Mouse (Mus musculus): ENCODE measurements around the gene Rgs17. TPM values are rescaled to one million over a fixed set of nuclear protein-coding genes. Genes with fewer than 3 reads are reported as not detected.

Gene Rgs17
- total and polyA plus RNA-seq, 2 experiments from 2014 or later: 34.5 to 35.7 TPM

DNA sequence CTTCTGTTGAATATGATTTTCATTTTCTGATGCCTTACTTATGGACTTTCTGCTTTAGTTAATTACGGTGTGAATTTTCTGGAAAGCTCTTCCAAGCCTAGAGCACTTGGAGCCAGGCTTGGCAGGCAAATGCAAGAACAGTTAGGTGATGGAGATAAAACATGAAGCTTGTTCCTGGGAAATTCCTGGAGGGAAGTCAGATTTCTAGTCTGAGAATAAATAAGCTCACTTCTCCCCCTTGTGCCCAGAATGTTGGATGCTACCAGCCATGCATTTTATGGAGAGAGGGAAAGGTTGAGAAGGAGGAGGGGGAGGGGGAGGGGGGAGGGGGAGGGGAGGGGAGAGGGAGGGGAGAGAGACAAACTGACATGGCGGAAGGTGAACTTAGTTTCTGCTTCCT is 17.8 kb downstream of the Rgs17 start:
- 75% methylated on average over 2 of the region's 2 CpGs for WGBS
- Histone ChIP-seq H3K4me2 (ENCODE audit: low read depth) (no peak overlapping the region), H3K27me3 (ENCODE audit: insufficient read depth, low read length) (no peaks in the 10 kb centered on the region), H3K4me3 (ENCODE audit: low read depth, low read length) (no peak overlapping the region), H3K4me1 (ENCODE audit: insufficient read depth) (no peaks in the 10 kb centered on the region), H3K36me3 (ENCODE audit: insufficient read depth) (no peaks in the 10 kb centered on the region), H3K27ac (ENCODE audit: low read depth, low read length) (no peak overlapping the region), H3K9ac (no peak overlapping the region), H3K9me3 (ENCODE audit: low read length) (no peaks in the 10 kb centered on the region)
- 0 out of 2 replicates have a peak, but pooled peaks have one; percentile 11 for TF ChIP-seq CTCF (IDR thresholded peaks at IDR 0.05; ENCODE audit: low read depth)
- DNase-seq (peak; percentile 59), ATAC-seq (peak; percentile 60; the same call in 1 of the 2 replicates)

GRCm38 (mm10) chr10:5901777-5902176 is 20.4 kb downstream of the Rgs17 start:
- Histone ChIP-seq H3K9ac (no peak overlapping the region), H3K4me3 (ENCODE audit: low read depth, low read length) (no peak overlapping the region), H3K36me3 (ENCODE audit: insufficient read depth) (no peaks in the 10 kb centered on the region), H3K4me1 (ENCODE audit: insufficient read depth) (no peaks in the 10 kb centered on the region), H3K9me3 (ENCODE audit: low read length) (no peaks in the 10 kb centered on the region), H3K27me3 (ENCODE audit: insufficient read depth, low read length) (no peaks in the 10 kb centered on the region), H3K4me2 (ENCODE audit: low read depth) (no peak overlapping the region), H3K27ac (ENCODE audit: low read depth, low read length) (no peak overlapping the region)
- no peak for ATAC-seq
- WGBS: 71% methylated on average over 4 of the region's 4 CpGs
- DNase-seq: no peak
- TF ChIP-seq CTCF (IDR thresholded peaks at IDR 0.05; ENCODE audit: low read depth): no peak

DNA sequence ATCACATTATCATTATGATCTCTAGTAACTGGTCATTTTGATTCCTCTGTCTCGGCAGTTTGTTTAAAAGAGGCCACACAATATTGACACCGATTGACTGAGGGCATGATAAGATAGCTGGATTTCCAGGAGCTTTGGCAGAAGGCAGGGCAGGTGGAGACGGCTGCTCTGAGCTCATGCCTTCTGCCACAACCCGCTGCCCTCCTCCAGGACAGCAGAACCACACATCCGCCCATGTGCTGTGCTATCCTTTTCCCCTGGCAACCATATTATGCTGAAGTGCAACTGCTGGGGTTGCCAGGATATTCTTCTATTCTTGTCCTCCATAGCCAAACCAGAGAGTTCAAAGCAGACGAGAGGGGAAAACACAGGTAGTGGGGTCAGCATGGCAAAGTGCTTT is 21.5 kb downstream of the Rgs17 start:
- ATAC-seq: no peak
- no peak overlapping the region for H3K9ac ChIP-seq
- no peak overlapping the region for H3K4me3 ChIP-seq (ENCODE audit: low read depth, low read length)
- H3K27ac ChIP-seq (ENCODE audit: low read depth, low read length): no peak overlapping the region
- TF ChIP-seq CTCF (IDR thresholded peaks at IDR 0.05; ENCODE audit: low read depth): no peak
- H3K4me1 ChIP-seq (ENCODE audit: insufficient read depth): no peaks in the 10 kb centered on the region
- no peaks in the 10 kb centered on the region for H3K27me3 ChIP-seq (ENCODE audit: insufficient read depth, low read length)
- no peak for DNase-seq
- no peaks in the 10 kb centered on the region for H3K9me3 ChIP-seq (ENCODE audit: low read length)
- no peaks in the 10 kb centered on the region for H3K36me3 ChIP-seq (ENCODE audit: insufficient read depth)
- 76% methylated on average over 6 of the region's 6 CpGs for WGBS
- H3K4me2 ChIP-seq (ENCODE audit: low read depth): no peak overlapping the region

- DNase-seq: no peak
- Histone ChIP-seq H3K4me1 (ENCODE audit: insufficient read depth) (no peaks in the 10 kb centered on the region), H3K27me3 (ENCODE audit: insufficient read depth, low read length) (no peaks in the 10 kb centered on the region), H3K36me3 (ENCODE audit: insufficient read depth) (no peaks in the 10 kb centered on the region), H3K9me3 (ENCODE audit: low read length) (no peaks in the 10 kb centered on the region), H3K4me3 (ENCODE audit: low read depth, low read length) (no peak overlapping the region), H3K27ac (ENCODE audit: low read depth, low read length) (no peak overlapping the region; the same call in 1 of the 2 replicates), H3K9ac (no peak overlapping the region), H3K4me2 (ENCODE audit: low read depth) (no peak overlapping the region)
- WGBS: 50% methylated on average over 3 of the region's 3 CpGs
- no peak for TF ChIP-seq CTCF (IDR thresholded peaks at IDR 0.05; ENCODE audit: low read depth)
- ATAC-seq: no peak
These were observed 45.1 kb downstream of the Rgs17 start for GRCm38 (mm10) chr10:5877106-5877505.

- Histone ChIP-seq H3K27ac (ENCODE audit: low read depth, low read length) (no peak overlapping the region), H3K27me3 (ENCODE audit: insufficient read depth, low read length) (no peaks in the 10 kb centered on the region), H3K9ac (no peak overlapping the region), H3K9me3 (ENCODE audit: low read length) (no peaks in the 10 kb centered on the region), H3K36me3 (ENCODE audit: insufficient read depth) (no peaks in the 10 kb centered on the region), H3K4me1 (ENCODE audit: insufficient read depth) (0 out of 2 replicates have a peak, but pooled peaks cover 7% of the 10 kb centered on the region), H3K4me3 (ENCODE audit: low read depth, low read length) (no peak overlapping the region), H3K4me2 (ENCODE audit: low read depth) (no peak overlapping the region)
- TF ChIP-seq CTCF (IDR thresholded peaks at IDR 0.05; ENCODE audit: low read depth): no peak
- DNase-seq (no peak), ATAC-seq (no peak)
- WGBS: 38% methylated on average over 4 of the region's 4 CpGs
These were observed 51.1 kb downstream of the Rgs17 start for GRCm38 (mm10) chr10:5871081-5871480.

DNA sequence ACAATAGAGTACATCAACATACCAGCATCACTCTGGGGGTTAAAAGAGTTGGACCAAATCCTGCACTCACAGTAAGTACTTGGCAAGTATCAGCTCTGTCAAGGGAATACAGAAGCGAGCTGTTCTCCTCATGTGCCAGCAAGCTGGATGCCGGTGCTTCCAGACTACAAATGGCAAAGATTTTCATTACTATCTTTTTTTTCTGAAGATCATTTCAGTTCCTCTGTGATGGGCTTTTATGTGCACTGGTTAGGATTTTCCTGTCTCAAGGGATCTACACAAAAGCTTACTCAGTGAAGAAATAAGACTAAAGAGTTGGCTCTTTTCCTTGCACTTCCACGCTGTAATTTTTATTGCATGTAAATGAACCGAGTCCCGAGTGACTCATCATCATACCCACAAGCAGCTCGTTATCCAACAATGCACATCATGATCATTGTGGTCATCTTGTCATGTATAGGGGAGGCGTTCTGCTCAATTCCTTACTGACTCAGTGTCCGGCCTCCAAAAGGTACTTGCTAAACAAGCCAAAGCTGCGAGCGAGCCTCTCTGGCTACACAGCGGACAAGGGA is 54.1 kb downstream of the Rgs17 start:
- H3K36me3 ChIP-seq (ENCODE audit: insufficient read depth): no peaks in the 10 kb centered on the region
- H3K4me2 ChIP-seq (ENCODE audit: low read depth): peak overlapping the region; percentile 37
- ATAC-seq (peak; percentile 82), DNase-seq (peak; percentile 66)
- no peak overlapping the region for H3K4me3 ChIP-seq (ENCODE audit: low read depth, low read length)
- peak overlapping the region; percentile 45; the same call in 1 of the 2 replicates for H3K27ac ChIP-seq (ENCODE audit: low read depth, low read length)
- H3K9me3 ChIP-seq (ENCODE audit: low read length): no peaks in the 10 kb centered on the region
- H3K4me1 ChIP-seq (ENCODE audit: insufficient read depth): 0 out of 2 replicates have a peak, but pooled peaks cover 7% of the 10 kb centered on the region
- 23% methylated on average over 11 of the region's 11 CpGs for WGBS
- no peak for TF ChIP-seq CTCF (IDR thresholded peaks at IDR 0.05; ENCODE audit: low read depth)
- H3K9ac ChIP-seq: no peak overlapping the region; the same call in 1 of the 2 replicates
- no peaks in the 10 kb centered on the region for H3K27me3 ChIP-seq (ENCODE audit: insufficient read depth, low read length)

- Histone ChIP-seq H3K9me3 (ENCODE audit: low read length) (no peaks in the 10 kb centered on the region), H3K27me3 (ENCODE audit: insufficient read depth, low read length) (no peaks in the 10 kb centered on the region), H3K27ac (ENCODE audit: low read depth, low read length) (no peak overlapping the region), H3K36me3 (ENCODE audit: insufficient read depth) (no peaks in the 10 kb centered on the region), H3K9ac (no peak overlapping the region), H3K4me1 (ENCODE audit: insufficient read depth) (0 out of 2 replicates have a peak, but pooled peaks cover 7% of the 10 kb centered on the region), H3K4me2 (ENCODE audit: low read depth) (no peak overlapping the region), H3K4me3 (ENCODE audit: low read depth, low read length) (no peak overlapping the region)
- ATAC-seq (no peak), DNase-seq (no peak)
- 55% methylated on average over 2 of the region's 2 CpGs for WGBS
- peak; percentile 40 for TF ChIP-seq CTCF (IDR thresholded peaks at IDR 0.05; ENCODE audit: low read depth)
These were observed 56.2 kb downstream of the Rgs17 start for GRCm38 (mm10) chr10:5865996-5866395.

Data from forebrain, postnatal 0 days (tissue).